Mouse (Mus musculus): ENCODE data around the gene Amhr2. TPM values are rescaled to one million over a fixed set of nuclear protein-coding genes. Genes with fewer than 3 reads are reported as not detected.

The Amhr2 gene
- polyA plus RNA-seq, 1 experiment from 2014 or later: 0.60 TPM

DNA sequence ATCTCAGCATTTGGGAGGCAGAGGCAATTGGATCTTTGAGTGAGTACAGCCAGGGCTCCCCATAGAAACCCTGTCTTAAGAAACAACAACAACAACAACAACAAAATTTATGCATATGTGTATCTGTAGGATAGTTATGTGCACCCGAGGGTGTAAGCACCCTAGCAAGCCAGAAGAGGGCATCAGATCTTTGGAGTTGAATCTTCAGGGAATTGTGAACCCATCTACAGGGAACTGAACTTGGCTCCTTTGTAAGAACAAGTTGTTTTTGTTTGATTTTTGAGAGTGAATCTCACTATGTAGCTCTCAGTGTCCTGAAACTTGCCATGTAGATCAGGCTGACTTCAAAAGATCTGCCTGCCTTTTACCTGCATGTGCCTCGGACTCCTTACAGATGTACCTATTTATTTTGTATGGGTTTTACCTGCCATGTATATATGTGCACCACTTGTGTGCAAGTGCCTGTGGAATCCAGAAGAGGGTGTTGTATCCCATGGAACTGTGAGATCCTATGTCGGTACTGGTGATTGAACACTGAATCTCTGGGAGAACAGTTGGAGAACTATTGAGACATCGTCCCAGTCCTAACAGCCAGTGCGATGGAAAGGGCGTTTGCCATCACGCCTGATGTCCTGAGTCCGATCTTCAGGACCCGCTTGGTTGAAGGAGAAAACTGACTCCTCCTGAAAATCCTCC is 23.7 kb downstream of the Amhr2 start:
- Histone ChIP-seq H3K4me3 (ENCODE audit: low read depth, low read length) (no peak overlapping the region), H3K36me3 (replicated peaks; ENCODE audit: insufficient read depth, low read length) (peaks cover 18% of the 10 kb centered on the region), H3K9ac (replicated peaks) (no peak overlapping the region), H3K27me3 (ENCODE audit: insufficient read depth, low read length) (no peaks in the 10 kb centered on the region), H3K4me2 (ENCODE audit: low read depth, low read length) (no peak overlapping the region), H3K9me3 (ENCODE audit: low read length) (no peaks in the 10 kb centered on the region), H3K4me1 (ENCODE audit: insufficient read depth) (peaks cover 10% of the 10 kb centered on the region; the same call in 1 of the 2 replicates), H3K27ac (ENCODE audit: low read depth) (no peak overlapping the region)
- 96% methylated on average over 9 of the region's 9 CpGs for WGBS (ENCODE audit: insufficient replicate concordance)
- no peak for DNase-seq
- no peak for ATAC-seq
- TF ChIP-seq EP300 (IDR thresholded peaks at IDR 0.05; ENCODE audit: low read depth) (no peak), CTCF (IDR thresholded peaks at IDR 0.05; ENCODE audit: low read depth) (no peak)

DNA sequence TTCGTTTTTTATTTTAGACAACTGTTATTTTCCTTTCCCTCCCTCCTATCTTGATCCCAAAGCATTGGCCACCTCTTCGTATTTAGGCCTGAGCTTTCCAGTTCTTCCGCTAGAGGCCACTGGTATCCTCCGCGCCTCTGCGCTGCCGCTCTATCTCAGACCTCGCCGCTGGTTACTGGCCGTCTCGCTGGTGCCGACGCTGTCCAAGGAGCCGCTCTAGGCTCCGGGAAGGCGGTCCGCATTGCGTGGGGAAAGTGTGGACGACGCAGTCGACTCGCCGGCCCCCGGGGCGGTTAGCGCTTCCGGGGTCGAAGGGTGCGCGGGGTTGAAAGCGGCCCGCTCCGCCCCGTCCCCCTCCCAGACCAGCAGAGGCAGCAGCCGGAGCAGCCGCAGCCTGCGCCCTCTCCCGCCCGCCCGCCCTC is 25.0 kb downstream of the Amhr2 start, which contains the start of gene Pcbp2:
Gene Pcbp2, plus strand, starts transcription at position 357 of the 422 bp plus-strand sequence.
- TF ChIP-seq EP300 (IDR thresholded peaks at IDR 0.05; ENCODE audit: low read depth) (peak; percentile 62), CTCF (IDR thresholded peaks at IDR 0.05; ENCODE audit: low read depth) (peak; percentile 96)
- no peaks in the 10 kb centered on the region for H3K9me3 ChIP-seq (ENCODE audit: low read length)
- peak within 1 kb of the TSS; percentile 76 for H3K4me2 ChIP-seq (ENCODE audit: low read depth, low read length)
- peaks cover 10% of the 10 kb centered on the region; the same call in 1 of the 2 replicates for H3K4me1 ChIP-seq (ENCODE audit: insufficient read depth)
- DNase-seq (peak; percentile 96), ATAC-seq (peak; percentile 97)
- WGBS (ENCODE audit: insufficient replicate concordance): 3% methylated on average over 34 of the region's 40 CpGs
- H3K4me3 ChIP-seq (ENCODE audit: low read depth, low read length): peak within 1 kb of the TSS; percentile 99
- H3K9ac ChIP-seq (replicated peaks): peak within 1 kb of the TSS; percentile 97
- no peaks in the 10 kb centered on the region for H3K27me3 ChIP-seq (ENCODE audit: insufficient read depth, low read length)
- peaks cover 25% of the 10 kb centered on the region for H3K36me3 ChIP-seq (replicated peaks; ENCODE audit: insufficient read depth, low read length)
- peak within 1 kb of the TSS; percentile 98 for H3K27ac ChIP-seq (ENCODE audit: low read depth)

DNA sequence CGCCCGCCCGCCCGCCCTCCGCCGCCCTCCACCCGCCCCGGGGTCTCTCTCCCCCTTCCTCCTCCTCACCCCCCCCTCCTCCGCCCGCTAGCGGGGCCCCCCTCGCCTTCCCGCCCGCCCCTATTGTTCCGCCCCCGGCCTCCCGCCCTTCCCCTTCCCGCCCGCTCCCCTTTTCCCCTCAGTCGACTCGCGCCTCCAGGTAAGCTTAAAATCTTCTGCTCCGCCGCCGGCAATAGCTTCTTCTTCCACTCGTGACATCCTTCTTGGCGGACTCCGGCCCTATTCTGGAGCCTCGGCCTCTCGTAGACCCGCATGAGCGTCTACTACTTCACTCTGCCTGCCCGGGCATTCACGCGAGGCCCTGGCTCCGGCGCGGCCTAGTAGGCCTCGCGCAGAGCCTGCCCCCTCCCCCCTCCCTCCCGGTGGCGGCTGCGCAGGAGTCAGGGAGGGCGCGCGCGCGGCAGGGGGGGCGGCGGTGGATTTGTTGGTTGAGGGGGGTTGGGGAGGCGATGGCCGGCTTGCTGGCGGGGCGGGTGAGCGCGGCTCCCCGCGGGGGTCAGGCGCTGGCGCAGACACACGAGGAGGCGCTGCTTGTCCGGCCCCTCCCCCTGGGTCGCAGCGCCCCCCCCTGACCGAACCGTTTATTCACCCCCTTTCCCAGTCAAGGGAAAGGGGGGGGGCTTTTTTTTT is 25.6 kb downstream of the Amhr2 start:
- no peaks in the 10 kb centered on the region for H3K27me3 ChIP-seq (ENCODE audit: insufficient read depth, low read length)
- no peaks in the 10 kb centered on the region for H3K9me3 ChIP-seq (ENCODE audit: low read length)
- TF ChIP-seq EP300 (IDR thresholded peaks at IDR 0.05; ENCODE audit: low read depth) (no peak), CTCF (IDR thresholded peaks at IDR 0.05; ENCODE audit: low read depth) (peak; percentile 38; the same call in 1 of the 2 replicates)
- H3K4me1 ChIP-seq (ENCODE audit: insufficient read depth): peaks cover 10% of the 10 kb centered on the region; the same call in 1 of the 2 replicates
- peak overlapping the region; percentile 76 for H3K4me2 ChIP-seq (ENCODE audit: low read depth, low read length)
- DNase-seq (peak; percentile 88), ATAC-seq (peak; percentile 76)
- H3K9ac ChIP-seq (replicated peaks): peak overlapping the region; percentile 97
- peaks cover 27% of the 10 kb centered on the region for H3K36me3 ChIP-seq (replicated peaks; ENCODE audit: insufficient read depth, low read length)
- H3K4me3 ChIP-seq (ENCODE audit: low read depth, low read length): peak overlapping the region; percentile 99
- WGBS (ENCODE audit: insufficient replicate concordance): under 1% methylated on average over 43 of the region's 67 CpGs
- peak overlapping the region; percentile 98 for H3K27ac ChIP-seq (ENCODE audit: low read depth)

DNA sequence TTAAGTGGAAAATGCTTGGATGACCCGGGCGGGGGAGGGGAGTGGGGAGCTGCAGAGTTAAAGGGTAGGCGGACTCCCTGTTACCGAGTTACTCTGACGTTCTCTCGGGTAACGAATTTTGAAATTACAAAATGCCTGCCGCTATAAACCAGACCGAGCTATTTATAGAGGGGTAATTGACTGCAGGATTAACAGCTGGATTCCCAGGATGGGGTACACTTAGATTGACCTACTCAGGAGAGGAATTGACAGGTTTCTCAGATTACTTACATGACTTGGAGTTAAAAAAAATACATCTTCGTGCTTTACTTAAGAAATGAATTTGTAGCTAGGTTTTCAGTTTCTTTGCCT is 26.1 kb downstream of the Amhr2 start:
- Histone ChIP-seq H3K9me3 (ENCODE audit: low read length) (no peaks in the 10 kb centered on the region), H3K27ac (ENCODE audit: low read depth) (peak overlapping the region; percentile 98), H3K9ac (replicated peaks) (peak overlapping the region; percentile 97), H3K4me3 (ENCODE audit: low read depth, low read length) (peak overlapping the region; percentile 99), H3K36me3 (replicated peaks; ENCODE audit: insufficient read depth, low read length) (peaks cover 32% of the 10 kb centered on the region), H3K4me1 (ENCODE audit: insufficient read depth) (peaks cover 10% of the 10 kb centered on the region; the same call in 1 of the 2 replicates), H3K27me3 (ENCODE audit: insufficient read depth, low read length) (no peaks in the 10 kb centered on the region), H3K4me2 (ENCODE audit: low read depth, low read length) (peak overlapping the region; percentile 76)
- ATAC-seq (no peak), DNase-seq (no peak)
- TF ChIP-seq EP300 (IDR thresholded peaks at IDR 0.05; ENCODE audit: low read depth): no peak
- TF ChIP-seq CTCF (IDR thresholded peaks at IDR 0.05; ENCODE audit: low read depth): no peak
- WGBS (ENCODE audit: insufficient replicate concordance): under 1% methylated on average over 10 of the region's 10 CpGs

DNA sequence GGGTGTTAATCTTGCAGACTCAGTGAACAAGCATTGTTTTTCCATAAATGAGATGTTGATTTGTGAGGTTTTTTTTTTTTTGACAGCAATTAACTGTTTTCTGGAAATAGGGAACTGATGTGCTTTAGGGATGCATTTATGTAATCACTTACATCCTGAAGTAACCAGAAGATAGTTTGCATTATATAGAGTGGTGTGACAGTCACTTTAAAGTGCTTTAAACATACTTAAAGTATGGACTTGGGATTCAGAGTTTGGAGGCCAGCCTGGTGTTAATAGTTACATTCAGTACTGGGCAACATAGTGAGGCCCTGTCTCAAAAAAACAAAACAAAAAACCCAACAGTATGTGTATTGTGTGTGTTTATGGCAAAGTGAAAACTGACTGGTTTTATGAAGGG is 26.6 kb downstream of the Amhr2 start:
- ATAC-seq (no peak), DNase-seq (no peak)
- H3K27ac ChIP-seq (ENCODE audit: low read depth): peak overlapping the region; percentile 98
- no peaks in the 10 kb centered on the region for H3K9me3 ChIP-seq (ENCODE audit: low read length)
- peak overlapping the region; percentile 97 for H3K9ac ChIP-seq (replicated peaks)
- TF ChIP-seq CTCF (IDR thresholded peaks at IDR 0.05; ENCODE audit: low read depth): no peak
- TF ChIP-seq EP300 (IDR thresholded peaks at IDR 0.05; ENCODE audit: low read depth): no peak
- peak overlapping the region; percentile 99 for H3K4me3 ChIP-seq (ENCODE audit: low read depth, low read length)
- H3K36me3 ChIP-seq (replicated peaks; ENCODE audit: insufficient read depth, low read length): peaks cover 37% of the 10 kb centered on the region
- peak overlapping the region; percentile 76 for H3K4me2 ChIP-seq (ENCODE audit: low read depth, low read length)
- no peaks in the 10 kb centered on the region for H3K27me3 ChIP-seq (ENCODE audit: insufficient read depth, low read length)
- peaks cover 10% of the 10 kb centered on the region; the same call in 1 of the 2 replicates for H3K4me1 ChIP-seq (ENCODE audit: insufficient read depth)

DNA sequence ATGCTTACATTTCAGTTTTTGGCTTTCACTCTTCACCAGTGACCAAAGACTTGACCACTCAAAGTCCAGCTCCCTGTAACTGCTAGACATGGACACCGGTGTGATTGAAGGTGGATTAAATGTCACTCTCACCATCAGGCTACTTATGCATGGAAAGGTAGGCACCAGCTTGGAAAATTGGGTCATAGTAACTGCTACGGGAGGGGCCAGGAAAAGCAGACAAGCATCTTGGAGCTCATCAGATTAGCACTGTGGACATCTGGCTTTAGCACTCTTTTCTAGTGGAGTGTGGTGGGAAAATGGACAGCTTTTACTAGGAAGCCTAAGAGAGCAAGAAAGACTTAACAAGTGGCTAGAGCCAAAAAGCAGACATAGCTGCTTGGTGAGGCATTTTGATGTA is 28.1 kb downstream of the Amhr2 start:
- Histone ChIP-seq H3K27me3 (ENCODE audit: insufficient read depth, low read length) (no peaks in the 10 kb centered on the region), H3K27ac (ENCODE audit: low read depth) (0 out of 2 replicates have a peak overlapping the region, but pooled peaks have one; percentile 4), H3K4me2 (ENCODE audit: low read depth, low read length) (0 out of 2 replicates have a peak overlapping the region, but pooled peaks have one; percentile 23), H3K36me3 (replicated peaks; ENCODE audit: insufficient read depth, low read length) (peaks cover 46% of the 10 kb centered on the region), H3K4me3 (ENCODE audit: low read depth, low read length) (no peak overlapping the region), H3K9ac (replicated peaks) (0 out of 2 replicates have a peak overlapping the region, but pooled peaks have one; percentile 17), H3K9me3 (ENCODE audit: low read length) (no peaks in the 10 kb centered on the region), H3K4me1 (ENCODE audit: insufficient read depth) (peaks cover 10% of the 10 kb centered on the region; the same call in 1 of the 2 replicates)
- 83% methylated on average over 2 of the region's 2 CpGs for WGBS (ENCODE audit: insufficient replicate concordance)
- TF ChIP-seq CTCF (IDR thresholded peaks at IDR 0.05; ENCODE audit: low read depth): no peak
- no peak for TF ChIP-seq EP300 (IDR thresholded peaks at IDR 0.05; ENCODE audit: low read depth)
- DNase-seq (no peak), ATAC-seq (no peak)
